Mouse (Mus musculus) hindbrain, embryonic 14.5 days (tissue): Measurements from ENCODE around the gene Pkdcc. TPM values are rescaled to one million over a fixed set of nuclear protein-coding genes. Genes with fewer than 3 reads are reported as not detected.

Experiments used
- ATAC-seq: fragments of 200-750 bp; cut with Nextera tagmentation; 2 replicates; pipeline ENCODE4 v1.8.0; 2017; ENCODE audit warnings: moderate number of reproducible peaks, mild to moderate bottlenecking, moderate TSS enrichment, moderate library complexity; ENCODE audit not compliant: low FRiP score
- DNase-seq: peaks from one replicate; pipeline ENCODE4 v3.0.0-alpha.2; 2015; ENCODE audit warnings: low spot score
- H3K27ac ChIP-seq: fragments of 300-500 bp; sonication (generic); 2 replicates; pipeline ENCODE4 v1.5.1; 2014; ENCODE audit warnings: mild to moderate bottlenecking, moderate library complexity
- H3K27me3 ChIP-seq: fragments of 300-500 bp; sonication (generic); 2 replicates; pipeline ENCODE4 v1.6.1; 2014; ENCODE audit warnings: mild to moderate bottlenecking, low read length, mixed read lengths; ENCODE audit not compliant: control insufficient read depth, insufficient read depth
- H3K36me3 ChIP-seq: fragments of 300-500 bp; sonication (generic); replicated peaks from 2 replicates; pipeline ENCODE4 v1.6.1; 2014; ENCODE audit not compliant: control insufficient read depth, insufficient read depth
- H3K4me1 ChIP-seq: fragments of 300-500 bp; sonication (generic); replicated peaks from 2 replicates; pipeline ENCODE4 v1.6.1; 2014; ENCODE audit warnings: antibody characterized with exemption, low read length, mixed read lengths; ENCODE audit not compliant: control insufficient read depth, insufficient read depth
- H3K4me2 ChIP-seq: fragments of 300-500 bp; sonication (generic); replicated peaks from 2 replicates; pipeline ENCODE4 v1.6.1; 2014; ENCODE audit warnings: mild to moderate bottlenecking, moderate library complexity
- H3K4me3 ChIP-seq: fragments of 300-500 bp; sonication (generic); replicated peaks from 2 replicates; pipeline ENCODE4 v1.5.1; 2014; ENCODE audit warnings: mild to moderate bottlenecking, low read length
- H3K9ac ChIP-seq: fragments of 300-500 bp; sonication (generic); 2 replicates; pipeline ENCODE4 v1.6.1; 2014
- H3K9me3 ChIP-seq: fragments of 300-500 bp; sonication (generic); 2 replicates; pipeline ENCODE4 v1.6.1; 2016; ENCODE audit warnings: low read length; ENCODE audit not compliant: control insufficient read depth
- WGBS: fragments of 180-500 bp; shearing (Covaris S2); extraction: QIAGEN DNeasy Blood & Tissue Kit; methylation state at CpG from one replicate; pipeline ENCODE4 v1.1.7; 2014; 5-methylcytosine and 5-hydroxymethylcytosine counted together
- polyA plus RNA-seq: library from polyadenylated mRNA; unstranded; fragments of >200 nt; fragmentation: Nextera tagmentation; extraction: Ambion mirVana; gene quantifications from 2 replicates; pipeline ENCODE4 v1.2.1, GENCODE M21; 2014

The Pkdcc gene
- polyA plus RNA-seq, 1 experiment from 2014 or later: 7.5 TPM

DNA sequence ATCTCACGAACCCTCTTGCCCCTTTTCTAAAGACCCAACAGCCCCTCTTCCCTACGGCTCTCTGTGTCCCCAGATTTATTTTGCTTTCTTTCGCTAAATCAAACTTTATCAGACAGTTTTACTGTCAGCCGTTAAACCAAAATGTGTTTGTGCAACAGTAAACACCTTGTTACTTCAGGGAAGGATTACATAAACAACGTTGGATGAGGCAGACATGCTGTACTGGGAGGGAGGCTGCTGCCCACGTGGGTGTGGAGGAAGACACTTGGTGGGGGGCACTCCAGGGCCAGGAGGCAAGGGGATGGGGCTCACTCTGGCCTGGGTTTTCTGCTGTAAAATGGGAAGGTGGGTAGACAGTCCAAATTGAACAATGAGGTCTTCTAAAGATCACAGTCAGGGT is 32.3 kb upstream of the Pkdcc start:
- DNase-seq (no peak), ATAC-seq (no peak)
- Histone ChIP-seq H3K27me3 (no peaks in the 10 kb centered on the region), H3K36me3 (no peaks in the 10 kb centered on the region), H3K9ac (no peak overlapping the region), H3K9me3 (no peaks in the 10 kb centered on the region), H3K4me3 (no peak overlapping the region), H3K27ac (no peak overlapping the region), H3K4me1 (peaks cover 11% of the 10 kb centered on the region; the same call in 1 of the 2 replicates), H3K4me2 (no peak overlapping the region)
- WGBS: 78% methylated on average over 6 of the region's 6 CpGs

DNA sequence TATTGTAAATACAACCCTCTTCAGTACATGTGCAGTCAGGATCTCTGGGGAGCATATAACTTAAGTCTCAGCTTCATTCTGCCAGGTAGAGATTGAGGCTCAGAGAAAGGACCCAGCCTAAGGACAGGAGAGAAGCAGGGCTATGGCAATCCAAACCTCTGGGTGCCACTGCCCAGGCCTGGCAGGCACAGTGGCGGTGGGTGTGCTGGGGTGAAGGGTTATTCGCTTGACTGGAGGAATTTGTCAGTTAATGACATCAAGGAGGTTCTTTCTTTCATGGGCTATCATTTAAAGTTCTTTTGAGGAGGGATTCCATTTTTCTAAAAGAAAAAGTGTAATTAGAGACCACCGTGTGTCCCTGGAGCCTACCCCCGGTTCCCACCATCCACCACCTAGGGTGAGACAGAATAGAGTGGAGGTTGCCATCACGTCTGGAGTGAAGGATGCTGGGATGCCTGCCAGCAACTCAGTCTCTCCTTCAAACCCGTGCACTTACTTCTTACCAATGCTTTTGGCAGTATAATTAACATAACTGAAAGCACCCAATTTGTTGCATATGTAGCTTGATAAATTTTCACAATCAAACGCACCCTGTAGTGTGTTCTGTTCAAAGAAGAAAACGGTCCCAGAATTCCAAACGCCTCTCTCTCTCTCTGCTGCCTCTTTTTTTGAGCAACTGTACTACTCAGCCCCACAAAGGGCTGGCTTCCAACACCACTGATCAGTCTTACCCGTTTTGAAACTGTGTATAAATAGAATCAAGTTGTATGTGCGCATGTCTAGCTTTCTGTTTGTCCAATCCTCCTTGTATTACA is 27.1 kb upstream of the Pkdcc start:
- no peak overlapping the region for H3K27ac ChIP-seq
- no peaks in the 10 kb centered on the region for H3K4me1 ChIP-seq
- DNase-seq: no peak
- WGBS: 36% methylated on average over 11 of the region's 11 CpGs
- no peaks in the 10 kb centered on the region for H3K9me3 ChIP-seq
- H3K9ac ChIP-seq: no peak overlapping the region
- no peaks in the 10 kb centered on the region; the same call in 1 of the 2 replicates for H3K27me3 ChIP-seq
- no peak overlapping the region for H3K4me2 ChIP-seq
- no peaks in the 10 kb centered on the region for H3K36me3 ChIP-seq
- no peak overlapping the region for H3K4me3 ChIP-seq
- ATAC-seq: peak; percentile 48; the same call in 1 of the 2 replicates

DNA sequence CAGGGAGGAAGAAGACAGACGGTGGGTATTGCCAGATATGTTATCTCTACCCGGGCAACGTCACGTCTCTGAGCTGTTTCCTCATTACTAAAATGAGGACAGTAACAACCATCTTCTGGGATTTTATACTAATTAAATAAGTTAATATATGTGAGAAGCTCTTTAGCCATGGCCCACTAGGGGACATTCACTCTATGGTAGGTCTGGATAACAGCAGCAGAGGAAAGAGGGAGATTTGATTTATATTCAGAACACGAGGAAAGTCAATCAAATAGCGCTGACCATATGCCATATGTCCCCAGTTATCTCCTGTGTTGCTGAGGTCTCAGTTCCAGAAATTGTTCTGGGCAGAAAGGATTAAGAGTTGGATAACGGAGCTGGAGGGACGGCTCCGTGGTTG is 24.3 kb upstream of the Pkdcc start:
- H3K36me3 ChIP-seq: no peaks in the 10 kb centered on the region
- DNase-seq: no peak
- ATAC-seq: no peak
- 57% methylated on average over 9 of the region's 9 CpGs for WGBS
- H3K9me3 ChIP-seq: no peaks in the 10 kb centered on the region
- H3K4me2 ChIP-seq: no peak overlapping the region
- 0 out of 2 replicates have a peak overlapping the region, but pooled peaks have one; percentile 9 for H3K27ac ChIP-seq
- H3K27me3 ChIP-seq: no peaks in the 10 kb centered on the region; the same call in 1 of the 2 replicates
- no peak overlapping the region for H3K4me3 ChIP-seq
- no peaks in the 10 kb centered on the region for H3K4me1 ChIP-seq
- no peak overlapping the region for H3K9ac ChIP-seq

DNA sequence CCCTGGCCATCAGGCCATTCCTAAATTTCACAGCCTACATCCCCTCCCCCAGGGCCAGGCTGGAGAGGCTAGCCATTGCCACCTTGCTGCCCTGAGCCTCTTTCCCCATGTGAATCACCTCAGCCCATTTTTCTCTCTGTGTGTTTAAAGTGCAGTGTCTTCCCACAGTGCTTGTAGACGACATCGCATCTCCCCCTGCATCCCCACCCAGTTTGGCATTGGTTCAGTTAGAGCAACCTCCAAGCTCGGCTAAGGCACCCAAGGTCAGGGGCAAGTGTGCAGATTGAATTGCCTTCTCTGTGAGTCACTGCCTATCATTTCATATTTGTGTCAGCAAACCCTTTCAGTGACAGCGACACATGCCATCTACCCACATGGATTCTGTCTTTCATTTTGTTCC is 20.6 kb upstream of the Pkdcc start:
- Histone ChIP-seq H3K4me2 (no peak overlapping the region), H3K4me3 (no peak overlapping the region), H3K9me3 (no peaks in the 10 kb centered on the region), H3K9ac (no peak overlapping the region), H3K27ac (no peak overlapping the region), H3K27me3 (no peaks in the 10 kb centered on the region; the same call in 1 of the 2 replicates), H3K36me3 (no peaks in the 10 kb centered on the region), H3K4me1 (no peaks in the 10 kb centered on the region)
- DNase-seq (no peak), ATAC-seq (no peak)
- 85% methylated on average over 4 of the region's 4 CpGs for WGBS

DNA sequence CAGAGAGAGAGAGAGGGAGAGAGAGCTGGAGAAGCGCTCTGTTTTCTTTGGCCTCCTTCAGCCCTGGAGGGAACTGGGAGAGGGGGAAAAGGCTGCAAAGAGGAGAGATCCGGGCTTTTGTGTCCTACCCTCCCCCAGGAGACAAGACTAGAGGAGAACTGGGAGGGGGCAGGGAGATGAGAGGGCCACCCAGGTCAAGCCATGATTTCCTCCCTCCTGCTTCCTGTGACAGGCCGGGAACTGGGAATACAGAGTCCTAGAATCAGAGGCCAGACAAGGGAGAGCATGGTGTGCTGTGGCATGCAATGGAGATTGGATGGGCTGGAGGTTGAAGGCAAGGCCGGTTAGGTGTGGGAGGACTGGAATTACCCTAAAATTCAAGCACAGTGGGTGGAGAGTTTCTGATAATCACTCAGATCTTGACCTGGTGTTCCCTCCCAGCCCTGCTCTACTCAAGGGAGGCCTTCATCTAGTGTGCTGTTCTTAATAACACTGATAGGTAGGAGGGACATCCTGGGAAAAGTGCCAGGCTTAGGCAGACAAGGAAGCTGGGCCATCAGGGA is 17.6 kb upstream of the Pkdcc start:
- H3K4me1 ChIP-seq: peaks cover 3% of the 10 kb centered on the region; the same call in 1 of the 2 replicates
- no peaks in the 10 kb centered on the region; the same call in 1 of the 2 replicates for H3K27me3 ChIP-seq
- DNase-seq (no peak), ATAC-seq (no peak)
- no peak overlapping the region for H3K4me3 ChIP-seq
- H3K9ac ChIP-seq: no peak overlapping the region
- no peak overlapping the region for H3K4me2 ChIP-seq
- no peaks in the 10 kb centered on the region for H3K9me3 ChIP-seq
- H3K27ac ChIP-seq: no peak overlapping the region
- WGBS: 56% methylated on average over 4 of the region's 4 CpGs
- no peaks in the 10 kb centered on the region for H3K36me3 ChIP-seq

DNA sequence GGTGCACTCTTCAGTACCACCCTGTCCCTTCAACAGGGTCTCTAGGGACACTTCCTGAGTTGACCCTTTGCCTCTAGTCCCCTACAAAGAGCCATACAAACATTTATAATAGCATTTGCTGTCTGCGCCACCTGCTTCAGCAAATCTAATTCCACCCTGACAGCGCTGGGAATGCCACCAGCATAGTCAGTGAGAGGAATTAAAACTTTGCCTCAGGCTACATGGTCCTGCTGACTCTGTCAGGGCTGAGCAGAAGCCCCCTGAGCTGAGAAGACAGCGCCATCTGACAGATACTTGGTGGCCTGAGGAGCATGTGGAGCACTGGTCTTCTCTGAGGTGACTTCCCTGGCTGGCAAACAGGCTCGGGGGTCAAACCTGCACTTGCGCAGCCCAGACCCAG is 14.6 kb upstream of the Pkdcc start:
- DNase-seq (no peak), ATAC-seq (0 out of 2 replicates have a peak, but pooled peaks have one; percentile 35)
- WGBS: 56% methylated on average over 5 of the region's 5 CpGs
- Histone ChIP-seq H3K9ac (no peak overlapping the region), H3K4me1 (peaks cover 19% of the 10 kb centered on the region), H3K27me3 (no peaks in the 10 kb centered on the region; the same call in 1 of the 2 replicates), H3K36me3 (no peaks in the 10 kb centered on the region), H3K27ac (no peak overlapping the region), H3K4me2 (no peak overlapping the region), H3K4me3 (no peak overlapping the region), H3K9me3 (no peaks in the 10 kb centered on the region)

DNA sequence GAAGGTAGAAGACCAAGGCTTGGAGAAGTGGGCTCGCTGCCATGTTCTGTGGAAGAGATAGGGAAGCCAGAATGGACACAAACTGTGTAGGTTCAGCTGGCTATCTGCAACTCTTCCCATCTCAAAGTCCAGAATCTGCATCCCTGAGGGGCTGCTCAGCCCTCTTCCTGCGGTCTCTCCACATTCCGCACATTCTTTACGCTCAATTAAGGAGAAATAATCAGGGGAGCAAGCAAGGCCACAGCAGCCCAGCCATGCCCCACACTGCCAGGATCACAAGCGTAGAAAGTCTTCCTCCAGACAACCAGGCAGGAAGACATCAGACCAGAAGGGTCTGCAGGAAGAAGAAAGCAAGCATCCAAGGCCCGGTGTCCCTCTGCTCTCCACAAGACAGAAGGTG is 13.8 kb upstream of the Pkdcc start:
- H3K9me3 ChIP-seq: no peaks in the 10 kb centered on the region
- no peaks in the 10 kb centered on the region for H3K36me3 ChIP-seq
- no peak for ATAC-seq
- H3K9ac ChIP-seq: no peak overlapping the region
- WGBS: 23% methylated on average over 6 of the region's 6 CpGs
- H3K27ac ChIP-seq: no peak overlapping the region
- H3K4me3 ChIP-seq: no peak overlapping the region
- H3K27me3 ChIP-seq: no peaks in the 10 kb centered on the region
- no peak overlapping the region for H3K4me2 ChIP-seq
- peaks cover 19% of the 10 kb centered on the region for H3K4me1 ChIP-seq
- DNase-seq: no peak

DNA sequence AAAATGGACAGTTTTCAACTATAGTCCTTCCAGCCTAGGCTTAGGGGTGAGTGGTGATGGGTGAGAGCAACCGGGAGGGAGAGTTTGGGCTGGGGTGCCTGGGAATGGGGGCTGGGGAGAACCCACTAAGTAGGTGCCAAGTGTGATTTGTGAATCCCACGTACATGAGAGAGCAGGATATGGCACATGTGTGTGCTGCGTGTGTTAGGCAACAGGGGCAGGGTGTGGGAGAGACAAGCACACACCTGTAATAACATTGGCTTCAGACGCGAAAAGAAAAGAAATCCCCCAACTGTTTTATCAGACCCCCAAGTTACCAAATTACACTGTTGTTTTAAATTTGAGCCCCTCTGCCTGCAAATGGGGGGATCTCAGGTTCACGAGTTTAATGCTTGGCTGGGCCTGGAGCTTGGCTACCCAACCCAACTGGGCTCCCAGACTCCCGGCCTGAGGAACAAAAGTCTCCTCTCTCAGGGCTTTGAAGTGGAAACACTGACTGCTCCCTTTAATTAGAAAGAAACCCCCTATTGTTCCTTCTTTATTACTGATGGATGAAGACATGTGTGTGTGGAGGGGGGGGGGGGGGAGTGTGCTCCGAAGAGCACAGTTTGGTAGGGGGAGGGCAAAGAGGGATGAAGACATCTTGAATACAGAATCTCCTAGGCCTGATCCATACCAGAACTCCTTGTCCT is 11.3 kb upstream of the Pkdcc start:
- no peaks in the 10 kb centered on the region for H3K27me3 ChIP-seq

DNA sequence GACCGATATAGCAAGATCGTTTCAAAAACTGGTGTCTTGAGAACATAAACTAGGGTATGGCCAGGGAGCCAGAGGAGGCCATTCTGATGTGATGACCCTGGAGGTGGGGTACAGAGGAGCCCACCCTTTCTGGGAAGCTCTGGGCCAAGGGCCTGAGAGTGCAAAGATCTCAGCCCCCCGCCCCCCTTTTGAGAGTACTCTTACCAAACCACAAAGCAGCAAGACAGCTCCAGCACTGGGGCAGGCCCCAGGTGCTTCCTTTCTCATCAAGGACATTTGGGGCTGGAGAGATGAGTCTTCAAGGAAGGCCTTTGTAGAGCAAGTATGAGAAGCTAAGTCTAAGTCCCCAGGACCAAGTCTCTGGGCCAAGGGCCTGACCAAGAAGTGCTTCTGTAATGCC is 7.8 kb upstream of the Pkdcc start:
- H3K27ac ChIP-seq: no peak overlapping the region
- no peaks in the 10 kb centered on the region for H3K9me3 ChIP-seq
- H3K36me3 ChIP-seq: no peaks in the 10 kb centered on the region
- no peak overlapping the region for H3K4me2 ChIP-seq
- H3K4me1 ChIP-seq: peaks cover 16% of the 10 kb centered on the region
- WGBS: 86% methylated on average over 3 of the region's 3 CpGs
- H3K4me3 ChIP-seq: no peak overlapping the region
- ATAC-seq (no peak), DNase-seq (no peak)
- no peak overlapping the region for H3K9ac ChIP-seq
- no peaks in the 10 kb centered on the region for H3K27me3 ChIP-seq

More for the DNA sequence above, 11.3 kb upstream of the Pkdcc start:
- H3K36me3 ChIP-seq: no peaks in the 10 kb centered on the region
- no peak overlapping the region for H3K27ac ChIP-seq
- ATAC-seq (peak; percentile 15; the same call in 1 of the 2 replicates), DNase-seq (no peak)
- 20% methylated on average over 8 of the region's 8 CpGs for WGBS
- H3K4me2 ChIP-seq: no peak overlapping the region
- no peak overlapping the region for H3K9ac ChIP-seq
- peaks cover 19% of the 10 kb centered on the region for H3K4me1 ChIP-seq
- H3K4me3 ChIP-seq: no peak overlapping the region
- no peaks in the 10 kb centered on the region for H3K9me3 ChIP-seq
